Mouse (Mus musculus): Measurements from ENCODE around the gene Gm37240. TPM values are rescaled to one million over a fixed set of nuclear protein-coding genes. Genes with fewer than 3 reads are reported as not detected.

Gm37240 gene
- total and polyA plus RNA-seq, 2 experiments from 2014 or later: 0.43 to 1.9 TPM

GRCm38 (mm10) chr3:85603811-85604210 lies 283.5 kb downstream of the Gm37240 start:
- Histone ChIP-seq H3K9me3 (ENCODE audit: low read length) (no peaks in the 10 kb centered on the region), H3K27ac (ENCODE audit: low read depth, low read length) (no peak overlapping the region), H3K4me1 (ENCODE audit: insufficient read depth, low read length) (no peaks in the 10 kb centered on the region), H3K4me2 (ENCODE audit: low read depth, low read length, poor library complexity, severe bottlenecking) (no peak overlapping the region), H3K27me3 (ENCODE audit: insufficient read depth, low read length) (no peaks in the 10 kb centered on the region), H3K9ac (replicated peaks; ENCODE audit: low read length, poor library complexity, severe bottlenecking) (no peak overlapping the region), H3K4me3 (ENCODE audit: low read depth, low read length) (no peak overlapping the region), H3K36me3 (ENCODE audit: insufficient read depth, low read length) (no peaks in the 10 kb centered on the region)
- no peak for TF ChIP-seq CTCF (IDR thresholded peaks at IDR 0.05)
- DNase-seq (ENCODE audit: low spot score) (no peak), ATAC-seq (ENCODE audit: low FRiP score) (no peak)
- WGBS: 79% methylated on average over 1 of the region's 1 CpGs

- TF ChIP-seq CTCF (IDR thresholded peaks at IDR 0.05): no peak
- H3K36me3 ChIP-seq (ENCODE audit: insufficient read depth, low read length): no peaks in the 10 kb centered on the region
- 53% methylated on average over 3 of the region's 3 CpGs for WGBS
- DNase-seq (ENCODE audit: low spot score) (peak; percentile 21), ATAC-seq (ENCODE audit: low FRiP score) (no peak)
- H3K4me3 ChIP-seq (ENCODE audit: low read depth, low read length): no peak overlapping the region
- H3K4me2 ChIP-seq (ENCODE audit: low read depth, low read length, poor library complexity, severe bottlenecking): no peak overlapping the region
- H3K4me1 ChIP-seq (ENCODE audit: insufficient read depth, low read length): no peaks in the 10 kb centered on the region
- H3K27ac ChIP-seq (ENCODE audit: low read depth, low read length): no peak overlapping the region
- no peak overlapping the region for H3K9ac ChIP-seq (replicated peaks; ENCODE audit: low read length, poor library complexity, severe bottlenecking)
- H3K9me3 ChIP-seq (ENCODE audit: low read length): no peaks in the 10 kb centered on the region
- H3K27me3 ChIP-seq (ENCODE audit: insufficient read depth, low read length): no peaks in the 10 kb centered on the region
Observed at GRCm38 (mm10) chr3:85601841-85602305, 285.4 kb downstream of the Gm37240 start.

GRCm38 (mm10) chr3:85599526-85599925 lies 287.8 kb downstream of the Gm37240 start:
- ATAC-seq (ENCODE audit: low FRiP score): no peak
- Histone ChIP-seq H3K9ac (replicated peaks; ENCODE audit: low read length, poor library complexity, severe bottlenecking) (no peak overlapping the region), H3K4me2 (ENCODE audit: low read depth, low read length, poor library complexity, severe bottlenecking) (no peak overlapping the region), H3K4me1 (ENCODE audit: insufficient read depth, low read length) (no peaks in the 10 kb centered on the region), H3K27ac (ENCODE audit: low read depth, low read length) (no peak overlapping the region), H3K4me3 (ENCODE audit: low read depth, low read length) (no peak overlapping the region), H3K36me3 (ENCODE audit: insufficient read depth, low read length) (no peaks in the 10 kb centered on the region), H3K27me3 (ENCODE audit: insufficient read depth, low read length) (no peaks in the 10 kb centered on the region), H3K9me3 (ENCODE audit: low read length) (no peaks in the 10 kb centered on the region)
- TF ChIP-seq CTCF (IDR thresholded peaks at IDR 0.05): no peak
- 83% methylated on average over 3 of the region's 3 CpGs for WGBS
- DNase-seq (ENCODE audit: low spot score): no peak

- ATAC-seq (ENCODE audit: low FRiP score): no peak
- H3K4me3 ChIP-seq (ENCODE audit: low read depth, low read length): no peak overlapping the region
- no peaks in the 10 kb centered on the region for H3K36me3 ChIP-seq (ENCODE audit: insufficient read depth, low read length)
- no peaks in the 10 kb centered on the region for H3K4me1 ChIP-seq (ENCODE audit: insufficient read depth, low read length)
- WGBS: 79% methylated on average over 3 of the region's 3 CpGs
- H3K27ac ChIP-seq (ENCODE audit: low read depth, low read length): no peak overlapping the region
- no peaks in the 10 kb centered on the region for H3K9me3 ChIP-seq (ENCODE audit: low read length)
- DNase-seq (ENCODE audit: low spot score): no peak
- no peak overlapping the region for H3K4me2 ChIP-seq (ENCODE audit: low read depth, low read length, poor library complexity, severe bottlenecking)
- no peaks in the 10 kb centered on the region for H3K27me3 ChIP-seq (ENCODE audit: insufficient read depth, low read length)
- TF ChIP-seq CTCF (IDR thresholded peaks at IDR 0.05): no peak
- H3K9ac ChIP-seq (replicated peaks; ENCODE audit: low read length, poor library complexity, severe bottlenecking): no peak overlapping the region
Observed at GRCm38 (mm10) chr3:85594452-85594851, 292.9 kb downstream of the Gm37240 start.

- Histone ChIP-seq H3K27ac (ENCODE audit: low read depth, low read length) (no peak overlapping the region), H3K4me2 (ENCODE audit: low read depth, low read length, poor library complexity, severe bottlenecking) (no peak overlapping the region), H3K9ac (replicated peaks; ENCODE audit: low read length, poor library complexity, severe bottlenecking) (no peak overlapping the region), H3K4me3 (ENCODE audit: low read depth, low read length) (no peak overlapping the region), H3K4me1 (ENCODE audit: insufficient read depth, low read length) (no peaks in the 10 kb centered on the region), H3K36me3 (ENCODE audit: insufficient read depth, low read length) (no peaks in the 10 kb centered on the region), H3K9me3 (ENCODE audit: low read length) (no peaks in the 10 kb centered on the region), H3K27me3 (ENCODE audit: insufficient read depth, low read length) (no peaks in the 10 kb centered on the region)
- TF ChIP-seq CTCF (IDR thresholded peaks at IDR 0.05): no peak
- no peak for ATAC-seq (ENCODE audit: low FRiP score)
- DNase-seq (ENCODE audit: low spot score): no peak
- 90% methylated on average over 5 of the region's 5 CpGs for WGBS
Observed at GRCm38 (mm10) chr3:85592640-85593252, 294.6 kb downstream of the Gm37240 start.

- ATAC-seq (ENCODE audit: low FRiP score) (no peak), DNase-seq (ENCODE audit: low spot score) (no peak)
- no peak overlapping the region for H3K4me2 ChIP-seq (ENCODE audit: low read depth, low read length, poor library complexity, severe bottlenecking)
- no peaks in the 10 kb centered on the region for H3K4me1 ChIP-seq (ENCODE audit: insufficient read depth, low read length)
- no peak overlapping the region for H3K4me3 ChIP-seq (ENCODE audit: low read depth, low read length)
- no peak for TF ChIP-seq CTCF (IDR thresholded peaks at IDR 0.05)
- no peak overlapping the region for H3K9ac ChIP-seq (replicated peaks; ENCODE audit: low read length, poor library complexity, severe bottlenecking)
- H3K36me3 ChIP-seq (ENCODE audit: insufficient read depth, low read length): no peaks in the 10 kb centered on the region
- 75% methylated on average over 4 of the region's 4 CpGs for WGBS
- no peaks in the 10 kb centered on the region for H3K27me3 ChIP-seq (ENCODE audit: insufficient read depth, low read length)
- H3K27ac ChIP-seq (ENCODE audit: low read depth, low read length): no peak overlapping the region
- no peaks in the 10 kb centered on the region for H3K9me3 ChIP-seq (ENCODE audit: low read length)
Observed at GRCm38 (mm10) chr3:85592067-85592466, 295.3 kb downstream of the Gm37240 start.

Measured in midbrain, postnatal 0 days (tissue).